Mouse (Mus musculus) ES-Bruce4 (cell line): ENCODE data around the gene Atg4c.

Experiments used
- CTCF ChIP-seq: IDR thresholded peaks from one replicate; pipeline ENCODE4 v1.8.1; 2011; ENCODE audit warnings: low read depth, low read length
- EP300 ChIP-seq: IDR thresholded peaks from 2 replicates; pipeline ENCODE4 v1.6.1; 2011; ENCODE audit warnings: low read depth, low read length; ENCODE audit not compliant: insufficient read depth
- POLR2A ChIP-seq: IDR thresholded peaks from one replicate; pipeline ENCODE4 v1.8.1; 2011; ENCODE audit warnings: low read length; ENCODE audit not compliant: insufficient read depth

DNA sequence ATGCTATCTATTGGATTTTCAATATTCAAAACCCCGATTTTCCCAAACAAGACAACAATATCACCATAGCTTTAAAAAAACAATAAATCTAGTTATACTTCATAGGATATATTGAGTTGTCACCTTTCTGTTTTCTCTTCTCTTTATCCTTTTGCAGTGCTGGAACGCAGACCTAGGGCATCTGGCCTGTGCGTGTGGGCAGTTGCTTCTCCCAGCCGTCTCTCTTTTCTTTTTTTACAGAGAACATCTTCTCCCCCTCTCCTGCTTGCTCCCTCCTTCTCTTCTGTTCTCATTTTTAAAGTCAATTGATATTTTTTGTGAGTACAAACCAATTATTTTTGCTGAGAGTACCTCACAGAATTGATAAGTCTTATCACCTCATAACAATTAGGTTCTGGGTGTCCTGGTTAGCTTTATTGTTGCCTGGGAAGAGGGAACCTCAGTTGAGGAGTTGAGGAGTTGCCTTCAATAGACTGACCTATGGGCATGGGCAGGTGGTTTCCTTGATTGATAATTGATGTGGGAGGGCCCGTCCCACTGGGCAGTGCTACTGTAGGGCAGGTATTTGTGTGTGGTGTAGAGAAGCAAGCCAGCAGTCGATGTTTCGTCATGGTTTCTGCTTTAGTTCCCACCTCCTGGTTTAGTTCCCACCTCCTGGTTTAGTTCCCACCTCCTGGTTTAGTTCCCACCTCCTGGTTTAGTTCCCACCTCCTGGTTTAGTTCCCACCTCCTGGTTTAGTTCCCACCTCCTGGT, 6.8 kb downstream of the Atg4c start:
- TF ChIP-seq CTCF (no peak), EP300 (no peak), POLR2A (no peak)
